Mouse (Mus musculus): Measurements from ENCODE around the gene Fbxw8. TPM values are rescaled to one million over a fixed set of nuclear protein-coding genes. Genes with fewer than 3 reads are reported as not detected.

The Fbxw8 gene
- polyA plus RNA-seq (2012; rRNA removed) = 36.8 and 41.9 TPM in 2 replicates

DNA sequence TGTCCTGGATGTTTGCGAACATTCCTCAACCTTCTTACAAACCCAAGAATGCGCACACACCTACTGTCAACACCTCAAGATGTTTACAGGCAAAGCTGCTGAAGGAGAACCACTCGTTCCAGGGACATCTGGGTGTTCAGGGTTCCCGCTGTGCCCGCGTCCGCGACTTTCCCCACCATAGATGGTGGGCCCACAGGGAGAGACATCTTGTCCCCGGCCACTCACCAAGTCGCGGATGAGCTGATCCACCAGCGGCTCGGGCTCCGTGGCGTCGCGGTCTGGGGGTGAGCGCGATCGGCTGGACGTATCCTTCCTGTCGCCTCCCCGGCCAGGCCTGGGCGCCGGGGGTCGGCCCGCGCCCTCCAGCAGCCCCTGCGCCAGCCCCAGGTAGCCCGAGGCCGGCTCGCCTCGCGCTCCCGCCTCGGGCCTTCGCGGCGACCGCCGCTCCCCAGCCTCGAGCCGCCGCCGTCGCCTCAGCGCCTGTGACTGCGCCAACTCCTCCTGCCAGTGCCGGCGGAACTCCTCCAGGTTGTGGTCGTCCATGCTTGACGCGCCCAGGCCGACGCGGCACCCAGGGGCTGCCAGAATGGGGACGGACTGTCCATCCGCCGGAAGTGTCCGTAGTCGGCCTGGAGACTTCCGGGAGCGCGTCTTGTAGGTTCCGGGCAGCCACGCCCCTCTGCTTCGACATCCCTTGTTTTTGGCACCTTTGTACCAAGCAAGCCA lies at the start of gene Fbxw8:
Fbxw8 (minus strand) TSS at position 626 of the 726 bp plus-strand sequence.

DNA sequence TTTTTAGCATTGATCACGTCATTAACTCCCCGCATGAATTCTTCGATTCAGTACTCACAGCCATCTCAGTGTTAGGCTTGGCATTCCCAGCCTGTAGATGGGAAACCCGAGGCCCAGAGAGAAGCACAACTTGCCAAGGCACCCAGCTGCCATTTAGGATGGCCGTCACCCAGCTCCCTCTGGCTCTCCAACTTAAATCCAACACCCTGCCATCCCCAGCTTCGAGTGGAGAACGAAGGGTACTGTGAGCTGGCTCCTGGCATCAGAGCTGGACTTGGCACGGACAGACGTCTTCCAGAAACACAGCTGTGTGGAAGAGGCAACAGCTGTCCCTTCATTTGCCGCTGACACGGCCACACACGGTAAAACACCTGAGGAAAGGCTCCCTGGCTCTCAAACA lies 9.3 kb upstream of the Fbxw8 start, which contains the start of gene Hrk:
Hrk (plus strand) TSS at position 68 of the 400 bp plus-strand sequence.

DNA sequence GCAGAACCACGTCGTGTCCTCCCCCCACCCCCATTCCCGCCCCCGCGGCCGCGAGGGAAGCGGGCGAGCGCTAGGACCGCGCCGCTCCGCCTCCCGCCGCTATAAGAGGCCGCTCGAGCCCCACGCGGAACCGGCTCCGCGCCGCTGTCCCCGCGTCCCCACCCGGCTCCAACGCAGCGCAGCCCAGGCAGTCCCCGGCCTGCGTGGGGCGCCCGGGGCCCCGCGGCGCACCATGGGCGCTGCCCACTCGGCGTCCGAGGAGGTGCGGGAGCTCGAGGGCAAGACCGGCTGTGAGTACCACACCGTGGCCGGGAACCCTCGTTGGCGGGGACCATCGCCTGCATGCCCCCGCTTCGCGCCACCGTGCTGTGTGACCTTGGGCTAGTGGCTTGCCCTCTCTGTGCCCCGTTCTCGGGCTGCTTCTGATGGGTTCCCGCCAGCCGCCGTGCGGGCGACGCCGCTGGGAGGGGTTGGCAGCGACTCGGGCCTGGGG lies 127.5 kb downstream of the Fbxw8 start, which contains the start of gene Tesc:
Tesc (plus strand) TSS at position 46 of the 493 bp plus-strand sequence.

Other genes with a start within 250 kb of the Fbxw8 start
- gene Fbxo21, start 178.7 kb downstream of the Fbxw8 start, polyA plus RNA-seq (2012; rRNA removed) = 29.8 and 30.7 TPM in 2 replicates
- gene Tesc, start 127.7 kb downstream of the Fbxw8 start, polyA plus RNA-seq (2012; rRNA removed) = 10.0 and 19.8 TPM in 2 replicates
- gene Hrk, start 9.2 kb upstream of the Fbxw8 start, polyA plus RNA-seq (2012; rRNA removed) = not detected in 2 replicates
- gene Rnft2, start 89.7 kb upstream of the Fbxw8 start, polyA plus RNA-seq (2012; rRNA removed) = 1.5 and 2.1 TPM in 2 replicates
- gene 2410131K14Rik, start 89.8 kb upstream of the Fbxw8 start, polyA plus RNA-seq (2012; rRNA removed) = 5.3 and 5.7 TPM in 2 replicates